Mouse (Mus musculus) midbrain, embryonic 13.5 days (tissue): ENCODE data around the gene Rab43. TPM values are rescaled to one million over a fixed set of nuclear protein-coding genes. Genes with fewer than 3 reads are reported as not detected.

Source experiments
- ATAC-seq: fragments of 200-750 bp; cut with Nextera tagmentation; 2 replicates; pipeline ENCODE4 v1.8.0; 2017; ENCODE audit warnings: mild to moderate bottlenecking, moderate TSS enrichment, moderate library complexity
- H3K27ac ChIP-seq: fragments of 300-500 bp; sonication (generic); 2 replicates; pipeline ENCODE4 v1.5.1; 2015; ENCODE audit warnings: inconsistent platforms, mild to moderate bottlenecking, moderate library complexity
- H3K27me3 ChIP-seq: fragments of 300-500 bp; sonication (generic); 2 replicates; pipeline ENCODE4 v1.6.1; 2015; ENCODE audit warnings: mild to moderate bottlenecking, inconsistent platforms
- H3K36me3 ChIP-seq: fragments of 300-500 bp; sonication (generic); 2 replicates; pipeline ENCODE4 v1.6.1; 2015; ENCODE audit warnings: mild to moderate bottlenecking, inconsistent platforms
- H3K4me1 ChIP-seq: fragments of 300-500 bp; sonication (generic); replicated peaks from 2 replicates; pipeline ENCODE4 v1.6.1; 2015; ENCODE audit warnings: inconsistent platforms
- H3K4me2 ChIP-seq: fragments of 300-500 bp; sonication (generic); replicated peaks from 2 replicates; pipeline ENCODE4 v1.6.1; 2015; ENCODE audit warnings: moderate library complexity, mild to moderate bottlenecking, inconsistent platforms
- H3K4me3 ChIP-seq: fragments of 300-500 bp; sonication (generic); replicated peaks from 2 replicates; pipeline ENCODE4 v1.5.1; 2015; ENCODE audit warnings: mild to moderate bottlenecking, inconsistent platforms
- H3K9ac ChIP-seq: fragments of 300-500 bp; sonication (generic); replicated peaks from 2 replicates; pipeline ENCODE4 v1.6.1; 2015; ENCODE audit warnings: mild to moderate bottlenecking, inconsistent platforms
- H3K9me3 ChIP-seq: fragments of 300-500 bp; sonication (generic); 2 replicates; pipeline ENCODE4 v1.6.1; 2016; ENCODE audit warnings: mild to moderate bottlenecking, inconsistent platforms
- WGBS: fragments of 180-500 bp; shearing (Covaris S2); methylation state at CpG from one replicate; pipeline ENCODE4 v1.1.7; 2015; 5-methylcytosine and 5-hydroxymethylcytosine counted together
- polyA plus RNA-seq: library from polyadenylated mRNA; unstranded; fragments of >200 nt; fragmentation: Nextera tagmentation; extraction: Ambion mirVana; gene quantifications from 2 replicates; pipeline ENCODE4 v1.2.1, GENCODE M21; 2015

Gene Rab43
- 7.5 and 9.6 TPM in 2 replicates for polyA plus RNA-seq

DNA sequence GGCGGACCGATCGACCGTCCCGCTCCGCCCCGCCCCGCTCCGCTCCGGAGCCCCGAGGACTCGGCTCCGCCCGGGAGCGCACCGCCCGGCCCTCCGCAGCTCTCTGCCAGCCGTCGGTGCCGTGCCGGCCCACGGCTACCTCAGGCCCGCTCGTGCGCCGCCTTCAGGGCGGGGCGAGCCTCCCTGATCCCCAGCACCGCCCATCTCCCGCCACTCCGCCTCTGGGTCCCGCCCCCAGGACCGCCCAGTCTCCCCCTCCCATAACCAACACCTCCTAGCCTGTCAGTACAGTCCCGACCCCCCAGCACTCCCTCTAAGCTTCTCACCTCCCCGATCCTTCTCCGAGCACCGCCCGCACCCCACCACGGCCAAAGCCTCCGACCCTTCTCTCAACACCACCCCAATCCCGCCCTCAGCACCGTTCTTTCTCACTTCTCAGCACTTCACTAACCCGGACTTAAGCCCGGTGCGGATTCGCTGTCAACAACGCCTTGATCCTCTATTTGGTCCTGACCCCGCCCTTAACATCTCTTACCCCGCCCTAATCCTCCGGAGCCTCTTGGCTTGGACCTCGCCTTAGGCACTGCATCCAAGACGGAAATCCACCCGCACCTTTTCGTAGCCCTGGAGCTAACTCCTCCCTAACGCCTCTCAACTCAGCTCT is at the start of gene Rab43:
TSS of gene Rab43 (minus strand) at position 490 of the 664 bp plus-strand sequence.
- H3K27me3 ChIP-seq = 0 out of 2 replicates have a peak, but pooled peaks cover 4% of the 10 kb centered on the region
- under 1% methylated on average over 52 of the region's 56 CpGs for WGBS

DNA sequence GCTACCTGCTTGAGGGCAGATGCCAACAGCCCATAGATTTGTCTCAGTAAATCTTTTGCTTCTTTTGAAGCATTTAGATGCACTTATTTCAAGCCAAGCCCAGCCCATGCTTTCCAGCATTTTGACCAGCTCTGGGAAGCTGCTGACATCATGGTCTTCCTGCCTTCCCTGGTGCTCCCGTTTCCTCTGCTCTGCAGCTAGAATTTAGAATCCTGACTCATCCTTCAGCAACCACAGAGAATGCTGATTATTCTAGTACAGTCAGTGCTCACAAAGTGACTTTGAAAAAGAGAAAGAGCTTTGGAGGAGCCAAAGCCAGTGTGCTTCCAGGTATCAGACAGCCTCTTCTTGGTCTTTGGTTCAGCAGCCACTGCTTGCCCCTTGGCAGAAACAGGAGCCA is 45.1 kb upstream of the Rab43 start:
- Histone ChIP-seq H3K4me2 (no peak overlapping the region), H3K9ac (no peak overlapping the region), H3K36me3 (no peaks in the 10 kb centered on the region), H3K9me3 (no peaks in the 10 kb centered on the region), H3K4me1 (no peaks in the 10 kb centered on the region), H3K27ac (no peak overlapping the region), H3K27me3 (no peaks in the 10 kb centered on the region), H3K4me3 (no peak overlapping the region)
- WGBS = 60% methylated on average over 1 of the region's 1 CpGs
- ATAC-seq = no peak

More for the DNA sequence above, at the start of gene Rab43:
- Histone ChIP-seq H3K4me1 (peaks cover 21% of the 10 kb centered on the region), H3K4me3 (peak within 1 kb of the TSS; percentile 68), H3K4me2 (peak within 1 kb of the TSS; percentile 94), H3K9ac (peak within 1 kb of the TSS; percentile 82), H3K9me3 (no peaks in the 10 kb centered on the region), H3K27ac (peak within 1 kb of the TSS; percentile 65), H3K36me3 (peaks cover 33% of the 10 kb centered on the region)
- peak; percentile 98 for ATAC-seq

DNA sequence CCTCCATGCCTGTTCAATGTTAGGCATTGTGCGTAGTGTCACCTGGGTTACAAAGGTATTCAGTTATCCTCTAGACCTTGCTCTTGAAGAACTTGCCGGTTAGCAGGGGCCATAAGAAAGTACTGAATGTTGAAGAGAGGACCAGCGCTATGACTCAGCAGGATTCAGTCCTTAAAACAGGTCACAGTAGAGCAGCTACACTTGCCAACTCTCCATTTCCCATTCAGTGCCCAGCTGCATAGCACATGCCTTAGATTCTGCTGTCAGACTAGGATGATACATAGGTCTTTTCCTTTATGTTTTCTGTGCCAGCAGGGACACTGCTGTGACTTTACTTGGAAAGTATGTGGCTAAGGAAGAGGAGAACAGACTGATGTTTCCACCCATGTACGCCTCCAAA is 41.5 kb upstream of the Rab43 start:
- Histone ChIP-seq H3K9ac (no peak overlapping the region), H3K4me1 (peaks cover 19% of the 10 kb centered on the region), H3K4me2 (no peak overlapping the region), H3K27me3 (no peaks in the 10 kb centered on the region), H3K27ac (no peak overlapping the region), H3K4me3 (no peak overlapping the region), H3K36me3 (0 out of 2 replicates have a peak, but pooled peaks cover under 1% of the 10 kb centered on the region), H3K9me3 (no peaks in the 10 kb centered on the region)
- 86% methylated on average over 4 of the region's 4 CpGs for WGBS
- ATAC-seq = no peak

DNA sequence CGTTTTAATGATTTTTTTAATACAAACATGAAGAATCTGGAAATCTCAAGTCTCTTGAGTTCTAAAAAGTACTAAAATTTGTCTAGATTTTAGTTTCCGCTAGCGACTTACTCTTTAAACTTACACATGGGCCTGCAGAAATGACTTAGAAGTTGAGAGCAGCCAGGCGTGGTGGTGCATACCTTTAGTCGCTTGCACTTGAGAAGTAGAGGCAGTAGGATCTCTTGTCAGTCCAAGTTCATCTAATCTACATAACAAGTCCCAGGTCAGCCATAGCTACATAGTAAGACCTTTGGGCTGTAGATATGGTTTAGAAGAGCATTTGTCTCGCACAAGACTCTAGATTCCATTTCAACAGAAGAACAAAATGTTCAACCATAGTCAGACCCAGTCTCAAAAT is 39.9 kb upstream of the Rab43 start:
- H3K27ac ChIP-seq = no peak overlapping the region
- H3K4me2 ChIP-seq = no peak overlapping the region; the same call in 1 of the 2 replicates
- no peaks in the 10 kb centered on the region for H3K9me3 ChIP-seq
- no peaks in the 10 kb centered on the region for H3K27me3 ChIP-seq
- H3K36me3 ChIP-seq = peaks cover 5% of the 10 kb centered on the region; the same call in 1 of the 2 replicates
- no peak for ATAC-seq
- 82% methylated on average over 6 of the region's 6 CpGs for WGBS
- H3K4me1 ChIP-seq = peaks cover 35% of the 10 kb centered on the region
- no peak overlapping the region for H3K9ac ChIP-seq
- H3K4me3 ChIP-seq = no peak overlapping the region

DNA sequence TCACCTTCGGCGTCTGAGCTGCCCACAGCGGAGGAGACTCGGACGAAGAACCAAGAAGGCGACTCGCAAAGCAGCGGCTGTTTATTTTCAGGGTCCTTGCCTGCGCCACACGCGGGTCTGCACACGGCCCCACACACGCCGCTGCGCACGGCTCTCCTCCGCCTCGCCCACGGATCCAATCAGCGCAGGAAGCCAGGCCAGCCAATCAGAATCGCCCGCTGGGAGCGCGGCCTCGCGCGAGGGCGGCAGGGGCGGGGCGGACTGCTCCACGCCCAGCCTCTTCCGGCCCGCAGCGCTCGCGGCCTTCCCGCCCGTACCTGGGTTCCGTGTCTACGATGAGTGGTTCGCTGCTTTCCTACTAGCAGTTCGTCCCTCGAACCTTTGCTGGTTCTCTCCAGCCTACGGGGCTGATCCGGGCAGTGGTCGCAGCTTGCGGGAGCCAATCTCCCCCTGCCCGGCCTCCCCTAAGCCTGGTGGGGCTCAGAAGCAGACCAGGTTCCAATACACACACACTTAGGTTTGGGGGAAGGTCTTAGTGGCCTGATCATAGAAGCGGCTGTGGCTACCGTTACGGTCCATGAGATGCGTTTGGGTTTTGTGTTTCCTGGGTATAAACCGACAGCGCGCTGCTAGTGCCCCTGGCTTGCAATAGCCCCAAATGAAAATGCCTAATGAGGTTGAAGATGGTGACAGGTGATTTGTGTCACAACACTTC is 39.1 kb upstream of the Rab43 start, which contains the start of gene Cnbp:
TSS of gene Cnbp (minus strand) at position 207 of the 715 bp plus-strand sequence.
- Histone ChIP-seq H3K36me3 (peaks cover 5% of the 10 kb centered on the region; the same call in 1 of the 2 replicates), H3K4me3 (peak within 1 kb of the TSS; percentile 99), H3K27me3 (no peaks in the 10 kb centered on the region), H3K4me2 (peak within 1 kb of the TSS; percentile 88), H3K4me1 (peaks cover 38% of the 10 kb centered on the region), H3K9me3 (no peaks in the 10 kb centered on the region), H3K9ac (peak within 1 kb of the TSS; percentile 98), H3K27ac (peak within 1 kb of the TSS; percentile 93)
- under 1% methylated on average over 53 of the region's 55 CpGs for WGBS
- ATAC-seq = peak; percentile 99

DNA sequence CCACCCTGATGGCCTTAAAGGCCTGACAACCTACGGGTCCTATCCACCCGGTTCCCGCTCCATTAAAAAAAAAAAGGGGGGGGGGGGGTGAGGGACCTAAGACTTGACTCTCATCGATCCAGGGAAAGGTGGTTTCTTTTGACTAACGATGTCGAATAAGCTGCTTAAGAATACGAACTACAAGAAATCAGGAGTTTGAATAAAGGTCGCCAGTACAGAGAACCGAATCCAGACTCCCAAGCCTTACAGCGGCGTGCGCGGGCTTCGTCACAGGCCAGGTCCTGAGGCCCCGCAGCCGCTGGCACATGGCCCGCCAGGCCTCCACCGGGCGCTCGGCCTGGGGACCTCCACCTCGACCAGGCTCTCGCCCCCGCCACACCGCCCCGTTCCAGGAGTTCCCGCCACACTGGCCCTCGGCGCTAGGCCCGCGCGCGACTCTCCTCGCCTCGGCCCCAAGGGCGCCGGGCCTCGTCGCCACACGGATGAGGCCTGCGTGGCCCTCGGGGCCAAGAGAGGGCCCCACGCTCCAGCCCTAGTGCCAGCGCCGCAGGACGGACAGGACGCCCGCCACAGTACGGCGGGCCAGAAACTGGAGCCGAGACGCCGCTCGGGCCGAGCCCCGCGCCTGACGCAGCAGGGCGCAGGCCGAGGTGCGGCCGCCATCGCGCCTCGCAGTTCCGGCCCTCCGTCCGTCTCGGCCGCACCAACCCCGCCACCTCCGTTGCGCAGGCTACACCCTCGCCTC is 38.4 kb upstream of the Rab43 start:
- H3K36me3 ChIP-seq = peaks cover 8% of the 10 kb centered on the region
- under 1% methylated on average over 73 of the region's 73 CpGs for WGBS
- H3K27ac ChIP-seq = peak overlapping the region; percentile 93
- H3K27me3 ChIP-seq = no peaks in the 10 kb centered on the region
- peak overlapping the region; percentile 99 for H3K4me3 ChIP-seq
- no peaks in the 10 kb centered on the region for H3K9me3 ChIP-seq
- H3K9ac ChIP-seq = peak overlapping the region; percentile 98
- H3K4me1 ChIP-seq = peaks cover 38% of the 10 kb centered on the region
- peak overlapping the region; percentile 88 for H3K4me2 ChIP-seq
- peak; percentile 89 for ATAC-seq

DNA sequence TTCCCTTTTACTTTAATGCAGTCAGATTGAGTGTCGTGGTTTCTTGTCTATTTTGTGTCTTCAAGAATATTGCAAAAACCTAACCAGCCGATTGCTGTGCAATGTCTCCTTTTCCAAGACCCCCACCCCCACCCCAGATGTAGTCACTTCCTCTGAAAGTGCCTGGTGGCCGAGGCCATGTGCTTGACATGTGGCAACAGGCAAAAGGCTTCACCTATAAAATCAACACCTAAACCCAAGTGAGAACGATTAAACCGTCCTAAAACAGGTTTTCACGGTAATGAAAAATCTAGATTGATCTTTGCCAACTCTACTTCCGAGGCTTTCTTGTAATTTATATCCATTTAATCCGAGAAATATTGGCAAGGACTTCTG is 37.8 kb upstream of the Rab43 start:
- H3K36me3 ChIP-seq = peaks cover 13% of the 10 kb centered on the region
- no peaks in the 10 kb centered on the region for H3K27me3 ChIP-seq
- H3K9ac ChIP-seq = peak overlapping the region; percentile 98
- H3K9me3 ChIP-seq = no peaks in the 10 kb centered on the region
- 0% methylated on average over 8 of the region's 8 CpGs for WGBS
- peaks cover 38% of the 10 kb centered on the region for H3K4me1 ChIP-seq
- no peak for ATAC-seq
- no peak overlapping the region for H3K27ac ChIP-seq
- peak overlapping the region; percentile 99 for H3K4me3 ChIP-seq
- peak overlapping the region; percentile 88 for H3K4me2 ChIP-seq

DNA sequence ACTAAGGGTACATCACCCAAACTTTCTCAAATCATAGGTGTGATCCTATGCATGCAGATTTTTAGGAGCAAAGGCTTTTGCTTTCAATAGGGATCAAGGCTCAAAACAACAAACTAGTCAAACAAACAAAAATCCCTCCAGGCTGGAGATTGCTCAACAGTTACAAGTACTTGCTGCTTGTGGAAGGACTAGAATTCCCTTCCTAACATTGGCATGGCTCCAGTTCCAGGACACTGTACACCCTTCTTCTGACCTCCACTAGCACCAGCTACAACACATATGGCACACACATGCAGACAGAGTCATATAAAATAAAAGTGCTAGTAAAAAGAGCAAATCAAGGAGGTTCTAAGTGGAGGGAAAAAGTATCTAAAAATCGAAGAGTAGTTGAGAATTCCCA is 34.8 kb upstream of the Rab43 start:
- Histone ChIP-seq H3K9ac (no peak overlapping the region), H3K27ac (no peak overlapping the region), H3K4me1 (peaks cover 38% of the 10 kb centered on the region), H3K9me3 (no peaks in the 10 kb centered on the region), H3K27me3 (no peaks in the 10 kb centered on the region), H3K4me3 (no peak overlapping the region), H3K36me3 (peaks cover 40% of the 10 kb centered on the region), H3K4me2 (no peak overlapping the region)
- no peak for ATAC-seq
- 86% methylated on average over 1 of the region's 1 CpGs for WGBS

DNA sequence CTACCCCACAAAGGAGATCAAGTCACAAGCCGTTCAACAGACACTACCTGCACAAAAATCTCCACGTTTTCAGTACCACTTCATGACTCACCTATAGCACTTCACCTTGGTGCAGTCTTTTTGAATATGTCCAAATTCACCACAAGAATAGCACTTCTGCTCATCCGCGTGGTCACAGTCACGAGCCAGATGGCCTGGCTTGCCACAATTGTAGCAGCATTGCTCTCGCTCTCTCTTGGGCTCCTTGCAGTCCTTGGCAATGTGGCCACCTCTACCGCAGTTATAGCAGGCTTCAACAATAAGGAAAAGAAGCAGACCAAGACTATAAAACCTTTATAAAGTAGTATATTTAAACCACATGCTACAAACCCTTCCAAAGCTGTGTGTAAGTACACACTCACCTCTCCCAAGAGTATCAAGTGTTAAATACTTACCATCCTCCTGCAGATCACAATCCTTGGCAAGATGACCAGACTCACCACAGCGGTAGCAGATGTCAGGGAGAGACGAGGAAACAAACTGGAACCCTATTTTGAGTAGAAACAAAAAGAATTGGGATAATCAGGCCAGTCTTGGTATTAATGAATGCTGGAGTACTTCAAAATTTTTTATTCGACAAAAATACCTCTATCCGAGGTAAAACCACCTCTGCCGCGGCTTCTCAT is 33.2 kb upstream of the Rab43 start:
- Histone ChIP-seq H3K4me2 (no peak overlapping the region), H3K4me3 (no peak overlapping the region), H3K4me1 (peaks cover 32% of the 10 kb centered on the region), H3K36me3 (peaks cover 43% of the 10 kb centered on the region), H3K9ac (no peak overlapping the region), H3K9me3 (no peaks in the 10 kb centered on the region), H3K27ac (no peak overlapping the region), H3K27me3 (no peaks in the 10 kb centered on the region)
- no peak for ATAC-seq
- 94% methylated on average over 13 of the region's 13 CpGs for WGBS

DNA sequence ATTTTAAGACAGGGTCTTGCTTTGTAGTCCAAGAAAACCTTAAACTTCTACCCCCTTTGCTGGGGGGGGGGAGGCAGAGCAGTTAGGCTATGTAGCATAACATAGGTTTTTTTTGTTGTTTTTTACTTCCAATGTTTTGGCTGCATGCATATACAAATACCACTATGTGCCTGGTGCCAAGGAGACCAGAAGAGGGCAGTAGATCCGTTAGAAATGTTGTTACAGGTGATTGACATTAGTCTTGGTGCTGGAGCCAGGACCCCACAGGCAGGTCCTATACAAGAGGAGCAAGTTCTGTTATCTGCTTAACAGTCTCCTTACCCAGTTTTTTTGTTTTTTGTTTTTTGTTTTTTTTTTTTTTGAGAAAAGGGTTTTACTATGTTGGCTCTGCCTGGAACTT is 30.3 kb upstream of the Rab43 start:
- peaks cover 38% of the 10 kb centered on the region for H3K36me3 ChIP-seq
- no peak for ATAC-seq
- H3K4me1 ChIP-seq = peaks cover 20% of the 10 kb centered on the region
- H3K4me2 ChIP-seq = no peak overlapping the region
- no peak overlapping the region for H3K27ac ChIP-seq
- H3K4me3 ChIP-seq = no peak overlapping the region
- no peaks in the 10 kb centered on the region for H3K27me3 ChIP-seq
- H3K9ac ChIP-seq = no peak overlapping the region
- H3K9me3 ChIP-seq = no peaks in the 10 kb centered on the region
- WGBS = 10% methylated on average over 1 of the region's 1 CpGs

DNA sequence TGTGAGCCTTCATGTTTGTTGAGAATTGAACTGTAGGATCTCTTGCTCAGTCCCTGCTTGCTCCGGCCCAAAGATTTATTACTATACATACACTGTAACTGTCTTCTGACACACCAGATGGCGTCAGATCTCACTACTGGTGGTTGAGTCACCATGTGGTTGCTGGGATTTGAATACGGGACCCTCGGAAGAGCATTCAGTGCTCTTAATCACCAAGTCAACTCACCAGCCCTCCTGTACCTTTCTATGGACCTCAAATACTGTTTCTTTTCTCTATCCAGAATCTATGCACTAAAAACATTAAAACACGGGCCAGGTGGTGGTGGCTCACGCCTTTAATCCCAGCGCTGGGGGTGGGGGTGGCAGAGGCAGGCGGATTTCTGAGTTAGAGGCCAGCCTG is 29.7 kb upstream of the Rab43 start:
- H3K27ac ChIP-seq = no peak overlapping the region
- WGBS = 83% methylated on average over 8 of the region's 8 CpGs
- H3K9me3 ChIP-seq = no peaks in the 10 kb centered on the region
- no peaks in the 10 kb centered on the region for H3K27me3 ChIP-seq
- H3K9ac ChIP-seq = no peak overlapping the region
- H3K4me1 ChIP-seq = peaks cover 16% of the 10 kb centered on the region
- H3K36me3 ChIP-seq = peaks cover 38% of the 10 kb centered on the region
- no peak for ATAC-seq
- H3K4me2 ChIP-seq = no peak overlapping the region
- H3K4me3 ChIP-seq = no peak overlapping the region
